Mouse (Mus musculus) ovary, adult 18-20 months (tissue): ENCODE measurements around the gene Nelfb.

Source experiments
- DNase-seq: peaks from one replicate; pipeline ENCODE4 v3.0.0; 2022; ENCODE audit warnings: low spot score, mixed read lengths

The Nelfb gene

DNA sequence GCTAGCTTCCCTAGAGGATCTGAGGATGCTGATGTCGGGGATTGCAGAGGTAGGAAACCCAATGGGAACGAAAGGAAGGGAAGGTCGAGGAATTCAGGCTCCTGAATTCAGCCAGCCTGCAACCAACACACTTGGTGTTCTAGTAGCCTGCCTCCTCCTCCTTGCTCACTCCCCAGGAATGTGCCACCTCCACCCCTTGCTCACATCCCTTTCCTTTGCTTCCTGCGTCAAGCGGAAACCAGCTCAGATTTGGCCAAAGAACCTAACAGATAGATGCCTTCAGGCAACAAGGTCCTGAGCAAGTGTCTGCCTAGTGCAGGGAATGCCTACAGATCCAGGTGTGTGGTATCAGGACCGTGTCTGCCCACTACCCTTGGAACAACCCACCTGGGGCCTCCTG is 34.7 kb downstream of the Nelfb start:
- no peak for DNase-seq

DNA sequence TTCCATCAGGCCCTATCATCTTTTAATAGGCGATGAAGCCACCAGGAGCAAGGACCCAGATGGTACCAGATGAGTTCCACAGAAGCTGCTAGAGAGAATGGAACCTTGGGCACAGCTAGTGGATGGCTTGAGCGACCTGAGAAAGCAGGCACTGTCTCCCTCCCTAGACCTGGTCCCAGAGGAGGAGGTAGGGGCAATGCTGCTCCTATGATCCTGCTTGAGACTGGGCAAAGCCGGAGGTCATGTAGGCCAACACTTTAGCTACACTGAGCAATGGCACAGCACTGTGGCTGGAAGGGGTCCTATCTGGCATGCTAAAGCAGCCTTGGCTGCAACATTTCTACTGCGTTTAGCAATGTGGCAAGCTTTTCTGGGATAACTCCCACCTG is 35.6 kb downstream of the Nelfb start:
- DNase-seq, result no peak

DNA sequence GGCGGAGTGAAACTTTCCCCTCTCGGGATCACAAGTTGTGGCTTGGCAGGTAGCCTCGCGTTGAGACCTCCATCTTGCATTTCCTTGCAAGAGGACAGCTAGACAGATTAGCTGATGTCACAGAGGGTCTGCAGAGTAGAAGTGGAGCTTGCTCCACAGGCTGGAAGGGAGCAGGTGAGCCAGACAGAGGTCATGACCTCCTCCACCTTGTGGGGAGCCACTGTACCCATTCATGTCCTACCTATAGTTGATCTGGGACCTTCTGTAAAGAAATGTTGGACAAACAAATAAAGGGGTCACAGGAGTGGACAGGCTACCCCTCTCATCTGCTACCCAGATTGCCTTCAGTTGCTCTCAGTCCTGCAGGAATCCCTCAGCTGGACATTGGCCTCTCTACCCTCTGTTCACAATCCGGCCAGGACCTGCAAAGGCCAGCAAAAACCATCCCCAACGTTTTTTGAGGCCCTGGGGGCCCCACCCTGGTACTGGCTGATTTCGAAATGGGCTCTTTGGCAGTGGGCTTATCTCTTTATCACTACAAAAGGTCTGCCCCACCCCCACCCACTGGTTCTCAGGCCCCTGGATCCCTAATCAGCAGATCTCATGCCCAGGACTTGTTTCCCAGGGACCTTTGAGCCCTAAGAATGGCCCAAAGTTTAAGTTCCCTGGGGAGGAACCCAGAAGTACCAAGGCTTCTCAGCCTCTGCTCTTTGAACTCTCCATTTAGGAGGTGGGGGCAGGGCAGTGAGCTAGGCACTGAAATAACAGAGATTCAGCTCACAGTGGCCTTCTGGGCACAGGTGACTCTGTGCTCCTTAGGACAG is 36.2 kb downstream of the Nelfb start:
- no peak for DNase-seq

DNA sequence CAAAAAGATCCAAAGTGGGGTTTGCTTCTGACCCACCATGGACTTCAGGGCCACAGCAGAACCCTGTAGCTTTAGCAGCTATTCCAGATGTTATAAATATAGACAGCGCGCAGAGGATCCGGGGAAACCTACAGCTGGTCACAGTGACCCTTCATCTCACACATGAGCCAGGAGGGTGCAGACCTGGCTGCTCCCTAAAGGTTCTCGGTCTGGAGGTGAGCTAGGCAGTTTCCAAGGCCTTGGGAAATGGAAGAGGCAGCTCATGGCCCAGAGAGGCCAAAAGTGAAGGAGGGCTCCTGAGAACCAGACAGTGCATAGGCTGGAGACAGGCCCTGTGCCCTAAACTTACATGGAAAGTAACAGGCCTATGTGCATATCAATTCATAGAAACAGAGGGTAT is 37.5 kb downstream of the Nelfb start:
- DNase-seq, result no peak

DNA sequence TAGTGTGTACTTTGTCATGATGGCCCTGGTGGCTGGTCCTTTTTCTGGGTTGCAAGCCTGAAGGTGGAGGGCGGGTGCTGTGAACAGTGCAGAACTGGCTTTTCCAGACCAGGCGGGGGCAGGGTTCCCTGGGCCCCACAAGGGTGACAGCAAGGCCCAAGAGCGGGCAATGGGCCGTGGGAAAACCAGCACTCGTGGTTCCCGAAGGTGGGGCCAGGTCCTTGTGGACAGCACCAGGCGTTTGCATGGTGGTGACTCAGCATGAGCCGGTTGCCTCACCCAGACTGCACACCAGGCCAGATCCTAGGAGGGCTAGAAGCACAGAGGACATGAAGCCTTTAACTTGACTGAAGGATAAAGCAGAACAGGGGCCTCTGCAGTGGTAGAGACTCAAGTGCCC is 38.7 kb downstream of the Nelfb start:
- no peak for DNase-seq

DNA sequence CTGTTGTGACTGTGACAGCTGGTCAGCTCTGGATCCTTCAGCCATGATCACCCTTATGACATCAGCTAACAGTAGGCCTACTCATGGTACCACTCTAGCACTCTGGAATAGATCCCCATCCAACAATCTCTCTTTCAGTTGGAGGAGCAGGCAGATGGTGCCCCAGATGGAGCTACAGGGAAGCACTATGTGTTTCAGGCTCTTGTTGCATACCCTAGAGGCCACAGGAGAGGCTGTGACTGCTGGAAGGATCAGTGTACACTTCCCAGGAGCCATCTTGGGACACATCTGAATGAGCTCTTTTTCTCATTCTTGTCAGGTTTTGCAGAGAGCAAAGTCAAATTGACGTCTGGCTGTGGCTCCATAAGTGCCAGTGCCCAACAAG is 39.5 kb downstream of the Nelfb start:
- DNase-seq, result no peak

DNA sequence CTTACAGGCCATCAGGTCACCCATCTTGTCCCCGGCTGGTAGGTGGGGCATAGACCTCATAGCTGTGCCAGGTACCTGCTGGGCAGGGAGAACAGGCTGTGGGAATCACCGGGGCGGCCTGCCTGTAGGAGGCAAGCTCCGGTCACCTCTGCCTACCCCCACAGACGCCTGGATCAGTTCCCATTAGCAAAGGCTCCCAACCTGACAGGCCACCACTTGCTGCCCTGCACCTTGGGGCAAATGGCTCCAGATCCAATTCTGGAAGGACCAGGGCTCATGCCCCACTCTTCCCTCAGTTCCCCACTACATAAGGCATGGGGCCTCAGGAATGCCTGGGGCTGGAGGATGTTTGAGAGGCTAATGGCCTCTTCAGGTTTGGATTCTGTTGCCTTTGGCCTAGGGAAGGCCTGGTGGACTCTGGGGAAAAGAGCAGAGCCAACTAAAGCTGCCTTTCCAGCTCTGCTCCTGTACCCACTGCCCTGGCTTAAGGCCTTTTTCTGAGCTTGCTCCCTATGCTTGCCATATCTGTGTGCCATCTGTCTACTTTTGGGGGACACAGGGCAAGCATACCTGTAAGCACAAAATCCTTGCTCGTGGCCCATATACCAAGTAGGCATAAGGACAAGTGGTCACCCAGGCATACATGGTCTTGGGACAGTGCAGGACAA is 40.1 kb downstream of the Nelfb start:
- no peak for DNase-seq

DNA sequence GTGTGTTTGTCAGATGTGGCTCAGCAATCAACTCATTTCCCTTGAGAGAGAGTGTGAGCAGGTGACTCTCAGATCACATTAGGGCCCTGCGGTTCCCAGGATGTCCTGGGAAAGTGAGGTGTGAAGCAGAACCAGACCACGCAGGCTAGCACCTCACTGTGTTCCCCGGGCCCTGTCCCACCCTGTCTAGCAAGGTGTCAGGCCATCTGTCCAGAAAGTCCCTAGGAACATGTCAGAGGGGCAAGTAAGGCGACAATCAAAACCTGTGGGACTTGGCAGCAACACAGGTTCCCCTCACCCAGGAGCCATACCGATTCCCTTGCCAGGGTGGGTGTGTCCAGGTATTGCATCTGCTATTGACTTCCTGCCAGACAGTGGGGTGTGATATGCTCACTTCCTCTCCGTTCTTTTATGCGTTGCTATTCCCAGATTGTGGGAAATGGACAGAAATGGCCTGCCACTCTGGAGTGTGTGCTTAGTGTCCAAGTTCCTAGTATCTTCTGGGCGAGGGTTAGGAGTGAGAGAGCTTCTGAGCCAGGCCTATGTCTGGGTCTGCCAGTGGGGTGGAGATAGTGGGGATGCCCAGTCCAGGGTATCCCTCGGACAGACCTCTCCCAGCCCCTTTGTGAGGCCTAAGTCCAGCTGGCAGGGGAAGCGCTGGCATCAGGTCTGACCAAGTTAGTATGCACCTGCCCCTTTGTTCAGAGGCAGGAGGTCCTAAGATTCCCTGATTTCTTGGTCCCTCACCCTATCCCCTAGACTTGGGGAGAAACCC is 40.8 kb downstream of the Nelfb start:
- DNase-seq, result no peak

DNA sequence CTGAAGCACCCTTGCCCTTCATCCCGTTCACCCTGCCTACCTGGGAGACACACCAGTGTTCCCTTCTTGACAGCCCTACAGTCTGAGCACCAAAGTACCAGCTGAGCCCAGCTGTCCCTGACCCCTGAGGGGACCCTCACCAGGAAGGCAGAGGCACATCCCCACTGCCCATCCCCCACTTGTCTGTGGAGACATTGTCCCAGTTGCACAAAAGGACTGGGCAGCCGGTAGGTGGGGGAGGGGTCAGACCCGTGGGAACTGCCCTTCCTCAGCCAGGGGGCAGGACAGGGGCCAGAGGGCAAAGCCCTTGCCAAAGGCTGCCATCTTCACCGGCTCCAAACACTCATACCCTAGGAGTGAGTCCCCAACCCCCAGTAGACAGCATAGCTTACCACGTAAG is 41.5 kb downstream of the Nelfb start:
- no peak for DNase-seq

DNA sequence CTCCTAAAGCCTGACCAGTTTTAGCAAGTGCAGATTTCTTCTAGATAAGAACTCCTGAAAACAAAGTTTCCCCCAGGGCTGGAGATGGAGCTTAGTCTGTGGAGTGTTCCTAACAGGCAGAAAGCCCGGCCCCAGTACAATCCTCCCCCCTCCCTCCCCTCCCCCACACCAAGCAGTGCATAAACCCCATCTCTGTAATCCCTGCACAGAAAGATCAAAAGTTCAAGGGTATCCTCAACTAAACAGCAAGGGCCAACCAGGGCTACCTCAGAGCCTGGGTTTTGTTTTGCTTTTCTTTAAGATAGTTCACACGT is 42.7 kb downstream of the Nelfb start:
- no peak for DNase-seq

DNA sequence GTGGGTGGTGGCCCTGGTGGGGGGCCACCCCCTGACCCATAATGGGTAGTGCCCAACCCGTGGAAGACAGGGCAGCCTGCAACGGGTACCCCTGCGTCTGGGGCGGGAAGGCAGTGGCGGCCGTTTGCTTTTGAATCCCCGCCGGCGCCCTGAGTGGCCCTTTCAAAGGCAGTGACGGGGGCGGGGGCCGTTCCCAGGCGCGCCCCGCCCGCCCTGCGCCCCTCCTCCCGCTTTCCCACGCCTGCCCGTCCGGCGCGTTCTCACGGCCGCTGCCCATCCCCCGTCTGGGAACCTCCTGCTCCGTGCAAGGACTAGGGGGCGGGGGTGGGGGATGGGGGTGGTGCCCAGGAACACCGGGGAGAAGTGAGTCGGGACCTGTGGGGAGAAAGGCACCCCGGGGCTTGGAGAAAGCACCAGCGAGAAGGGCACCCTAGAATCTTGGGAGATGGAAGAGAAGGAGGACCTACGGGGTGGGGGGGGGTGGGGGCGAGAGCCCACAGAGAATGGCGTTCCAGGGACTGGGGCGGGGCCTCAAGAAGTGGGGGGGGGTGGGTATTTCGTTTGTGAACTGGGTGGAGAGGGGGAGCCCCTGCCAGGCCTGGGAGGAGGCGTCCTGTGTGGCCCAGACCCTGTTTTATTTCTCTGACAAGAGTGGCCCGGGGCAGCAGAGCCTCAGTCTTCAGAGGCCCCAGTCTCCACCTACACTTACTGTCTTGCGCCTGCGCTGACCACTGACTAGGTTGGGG is 43.2 kb downstream of the Nelfb start:
- DNase-seq, result peak; percentile 35

DNA sequence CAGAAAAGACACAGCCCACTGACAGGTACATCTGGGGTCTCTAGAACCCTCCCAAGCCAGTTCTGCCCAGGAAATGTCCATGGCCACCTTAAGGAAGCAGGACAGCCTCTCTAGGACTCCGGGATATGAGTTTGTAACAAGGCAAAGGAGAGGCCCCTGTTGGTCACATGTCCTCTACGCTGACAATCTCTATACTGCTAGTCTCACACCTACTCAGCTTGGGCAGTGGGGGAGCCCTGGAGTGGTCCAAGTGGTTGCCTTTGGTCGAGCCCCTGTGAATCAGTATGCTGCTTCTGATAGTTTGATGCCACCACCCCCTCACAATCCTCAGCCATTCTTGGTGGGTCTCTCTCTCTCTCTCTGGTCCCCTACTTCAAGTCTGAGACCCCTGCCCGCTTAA is 43.8 kb downstream of the Nelfb start:
- DNase-seq, result no peak

DNA sequence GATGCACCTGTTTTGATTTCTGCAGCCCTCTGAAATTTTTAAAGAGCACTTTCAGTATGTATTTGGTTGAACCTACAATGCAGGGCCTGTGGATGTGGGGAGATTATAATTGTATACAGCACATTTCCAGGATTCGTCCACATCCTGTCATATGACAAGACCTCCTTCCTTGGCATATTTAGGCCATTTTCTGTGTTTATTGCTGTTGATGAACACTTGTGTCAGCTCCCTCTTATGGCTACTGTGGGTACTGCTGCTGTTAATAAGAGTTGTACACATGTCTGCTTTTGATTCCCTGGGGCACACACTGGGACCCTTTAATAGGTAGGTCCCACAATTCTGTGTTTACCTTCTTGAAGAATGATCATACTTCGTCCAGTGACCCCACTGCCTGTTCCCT is 53.6 kb downstream of the Nelfb start:
- no peak for DNase-seq

DNA sequence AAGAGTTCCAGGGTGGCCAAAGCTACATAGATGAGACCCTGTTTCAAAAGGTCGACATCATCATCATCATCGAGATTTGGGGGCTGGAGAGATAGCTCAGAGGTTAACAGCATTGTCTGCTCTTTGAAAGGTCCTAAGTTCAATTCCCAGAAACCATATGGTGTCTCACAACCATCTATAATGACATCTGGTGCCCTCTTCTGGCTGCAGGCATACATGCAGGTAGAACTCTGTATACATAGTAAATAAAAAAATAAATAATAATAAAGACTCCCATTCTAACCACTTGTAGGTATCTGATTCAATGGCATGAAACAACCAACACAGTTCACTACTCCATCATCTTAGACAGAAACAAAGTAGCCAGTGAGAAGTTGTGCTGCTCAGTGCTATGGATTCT is 54.3 kb downstream of the Nelfb start:
- DNase-seq, result no peak

DNA sequence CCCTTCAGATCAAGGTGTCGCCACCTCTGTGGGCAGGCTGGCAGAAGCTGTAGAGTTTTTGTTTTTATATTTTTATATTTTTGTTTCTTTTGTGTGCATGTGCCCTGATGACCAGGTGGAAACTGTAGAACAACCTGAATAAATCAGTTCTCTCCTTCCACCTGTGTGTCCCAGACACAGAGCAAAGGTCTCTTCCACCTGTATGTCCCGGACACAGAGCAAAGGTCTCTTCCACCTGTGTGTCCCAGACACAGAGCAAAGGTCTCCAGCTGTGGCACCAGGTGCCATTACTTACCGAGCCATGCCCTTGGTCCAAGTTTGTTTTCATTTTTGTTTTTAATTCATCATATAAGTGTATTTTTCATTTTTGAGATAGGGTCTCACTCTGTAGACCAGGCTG is 55.1 kb downstream of the Nelfb start:
- no peak for DNase-seq

DNA sequence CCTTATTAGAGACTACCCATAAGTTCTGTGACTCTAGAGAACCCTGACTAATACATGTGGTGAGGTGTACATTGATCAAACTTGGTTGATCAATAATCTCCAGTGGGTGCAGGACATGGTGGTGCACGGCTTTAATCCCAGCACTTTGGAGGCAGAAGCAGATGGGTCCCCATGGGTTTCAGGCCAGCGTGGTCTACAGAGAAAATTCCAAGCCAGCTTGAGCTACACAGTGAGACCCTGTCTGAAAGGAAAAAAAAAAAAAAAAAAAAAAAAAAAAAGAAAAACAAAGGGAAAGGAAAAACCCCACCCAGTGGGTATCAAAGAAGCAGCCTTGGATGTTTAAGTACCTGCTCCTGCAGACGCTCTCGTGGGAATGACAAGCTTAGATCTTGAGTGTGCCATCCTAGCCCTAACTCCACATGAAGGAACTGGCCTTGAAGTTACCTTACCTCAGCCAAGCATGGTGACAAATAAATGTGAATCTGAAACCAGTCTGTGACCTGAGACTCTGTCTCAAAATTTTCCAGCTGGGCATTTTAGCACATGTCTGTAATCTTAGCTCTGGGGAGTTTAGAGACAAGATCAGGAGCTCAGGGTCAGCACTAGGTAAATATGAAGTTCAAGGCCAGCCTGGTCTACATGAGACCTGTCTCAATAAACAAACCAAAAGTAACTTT is 59.9 kb downstream of the Nelfb start:
- no peak for DNase-seq
